Mouse (Mus musculus) lung, embryonic 14.5 days (tissue): ENCODE results near the gene Rpl13a. TPM values are rescaled to one million over a fixed set of nuclear protein-coding genes. Genes with fewer than 3 reads are reported as not detected.
A peak's percentile ranks its signal among the peaks of the same experiment; 100 is the strongest.
"Not testable (repeated sequence)": the region's sequence is repeated elsewhere in the genome, so short reads cannot be mapped to it uniquely, and the experiment has no call there.

Source experiments
- ATAC-seq: fragments of 200-750 bp; cut with Nextera tagmentation; 2 replicates; pipeline ENCODE4 v1.8.0; 2017; ENCODE audit warnings: mild to moderate bottlenecking, moderate TSS enrichment, moderate library complexity; ENCODE audit not compliant: insufficient read depth
- DNase-seq: peaks from one replicate; pipeline ENCODE4 v3.0.0-alpha.2; 2015
- H3K27ac ChIP-seq: fragments of 300-500 bp; sonication (generic); 2 replicates; pipeline ENCODE4 v1.5.1; 2014; ENCODE audit warnings: low read depth, mild to moderate bottlenecking, moderate library complexity
- H3K27me3 ChIP-seq: fragments of 300-500 bp; sonication (generic); 2 replicates; pipeline ENCODE4 v1.6.1; 2014; ENCODE audit warnings: low read length, control low read depth; ENCODE audit not compliant: insufficient read depth
- H3K36me3 ChIP-seq: fragments of 300-500 bp; sonication (generic); 2 replicates; pipeline ENCODE4 v1.6.1; 2014; ENCODE audit warnings: control low read depth; ENCODE audit not compliant: insufficient read depth
- H3K4me1 ChIP-seq: fragments of 300-500 bp; sonication (generic); 2 replicates; pipeline ENCODE4 v1.6.1; 2014; ENCODE audit warnings: antibody characterized with exemption, control low read depth; ENCODE audit not compliant: insufficient read depth
- H3K4me2 ChIP-seq: fragments of 300-500 bp; sonication (generic); 2 replicates; pipeline ENCODE4 v1.6.1; 2014; ENCODE audit warnings: mild to moderate bottlenecking
- H3K4me3 ChIP-seq: fragments of 300-500 bp; sonication (generic); 2 replicates; pipeline ENCODE4 v1.5.1; 2014; ENCODE audit warnings: low read depth, low read length
- H3K9ac ChIP-seq: fragments of 300-500 bp; sonication (generic); 2 replicates; pipeline ENCODE4 v1.6.1; 2014
- H3K9me3 ChIP-seq: fragments of 300-500 bp; sonication (generic); 2 replicates; pipeline ENCODE4 v1.6.1; 2016; ENCODE audit warnings: low read depth, low read length, control low read depth
- CTCF ChIP-seq: IDR thresholded peaks from 2 replicates; pipeline ENCODE4 v1.5.1; 2016; ENCODE audit warnings: antibody characterized with exemption, low read depth
- WGBS: fragments of 180-500 bp; shearing (Covaris S2); extraction: QIAGEN DNeasy Blood & Tissue Kit; methylation state at CpG from one replicate; pipeline ENCODE4 v1.1.7; 2014; 5-methylcytosine and 5-hydroxymethylcytosine counted together
- polyA plus RNA-seq: library from polyadenylated mRNA; unstranded; fragments of >200 nt; fragmentation: Nextera tagmentation; extraction: Ambion mirVana; gene quantifications from 2 replicates; pipeline ENCODE4 v1.2.1, GENCODE M21; 2014

Gene Rpl13a
- polyA plus RNA-seq, 1 experiment from 2014 or later: 1,527 TPM

DNA sequence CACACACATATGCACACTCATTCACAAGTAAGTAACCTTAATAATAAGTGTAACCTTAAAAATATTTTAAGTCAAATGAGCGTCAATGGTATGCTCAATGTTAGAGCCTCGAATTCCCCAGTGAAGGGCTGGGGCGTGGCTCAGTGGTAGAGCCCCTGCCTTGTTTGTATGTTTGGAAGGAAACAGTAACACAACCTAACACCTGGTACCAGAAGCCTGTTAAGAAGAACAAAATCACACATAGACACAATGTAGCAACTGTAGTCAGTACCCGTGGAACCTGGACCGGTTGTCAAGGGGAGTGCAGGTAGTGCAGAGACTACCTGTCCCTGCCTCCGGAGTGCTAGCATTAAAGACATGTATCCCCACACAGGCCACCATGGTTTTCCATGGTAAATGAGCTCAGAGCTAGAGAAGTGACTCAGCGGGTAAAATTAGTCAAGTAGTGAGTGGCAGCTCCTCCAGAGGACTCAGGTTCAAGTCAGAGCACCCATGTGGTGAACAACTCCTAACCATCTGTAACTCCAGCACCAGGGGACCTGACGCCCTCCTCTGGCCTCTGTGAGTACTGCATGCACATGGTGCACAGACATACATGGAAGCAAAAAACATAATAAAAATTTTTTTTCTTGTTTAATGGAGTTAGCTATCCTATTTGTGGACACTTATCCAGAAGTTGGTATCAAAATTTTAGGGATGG, 29.9 kb downstream of the Rpl13a start:
- no peak overlapping the region for H3K4me2 ChIP-seq
- ATAC-seq (no peak), DNase-seq (no peak)
- no peak overlapping the region for H3K27ac ChIP-seq
- peak; percentile 37 for TF ChIP-seq CTCF
- WGBS: 84% methylated on average over 8 of the region's 8 CpGs
- peaks cover 5% of the 10 kb centered on the region; the same call in 1 of the 2 replicates for H3K36me3 ChIP-seq
- H3K9ac ChIP-seq: no peak overlapping the region
- no peaks in the 10 kb centered on the region for H3K9me3 ChIP-seq
- no peaks in the 10 kb centered on the region for H3K4me1 ChIP-seq
- H3K27me3 ChIP-seq: no peaks in the 10 kb centered on the region
- H3K4me3 ChIP-seq: no peak overlapping the region

DNA sequence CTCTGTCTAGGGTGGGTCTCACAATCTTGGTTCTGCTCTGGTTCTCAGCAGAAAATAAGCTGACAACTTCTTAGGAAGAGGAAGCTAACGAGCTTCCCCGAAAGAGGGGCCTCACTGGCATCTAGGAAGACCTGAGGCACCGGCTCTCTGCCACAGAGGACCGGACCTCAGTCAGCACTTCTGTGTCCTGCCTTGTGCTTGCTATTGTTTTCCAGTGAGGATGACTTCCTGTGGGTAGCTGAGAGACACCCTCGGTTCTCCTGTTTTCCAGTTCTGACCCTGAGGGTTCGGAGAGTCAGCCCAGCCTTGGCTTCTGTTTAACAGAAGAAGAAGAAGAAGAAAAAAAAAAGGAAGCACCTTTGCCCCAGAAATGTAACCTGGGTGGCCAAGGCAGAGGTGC, 31.1 kb downstream of the Rpl13a start:
- Histone ChIP-seq H3K4me2 (no peak overlapping the region), H3K4me1 (peaks cover 4% of the 10 kb centered on the region; the same call in 1 of the 2 replicates), H3K36me3 (peaks cover 5% of the 10 kb centered on the region; the same call in 1 of the 2 replicates), H3K9me3 (no peaks in the 10 kb centered on the region), H3K9ac (no peak overlapping the region), H3K27me3 (no peaks in the 10 kb centered on the region), H3K27ac (no peak overlapping the region), H3K4me3 (no peak overlapping the region)
- 54% methylated on average over 6 of the region's 6 CpGs for WGBS
- ATAC-seq: no peak
- TF ChIP-seq CTCF: no peak
- no peak for DNase-seq

DNA sequence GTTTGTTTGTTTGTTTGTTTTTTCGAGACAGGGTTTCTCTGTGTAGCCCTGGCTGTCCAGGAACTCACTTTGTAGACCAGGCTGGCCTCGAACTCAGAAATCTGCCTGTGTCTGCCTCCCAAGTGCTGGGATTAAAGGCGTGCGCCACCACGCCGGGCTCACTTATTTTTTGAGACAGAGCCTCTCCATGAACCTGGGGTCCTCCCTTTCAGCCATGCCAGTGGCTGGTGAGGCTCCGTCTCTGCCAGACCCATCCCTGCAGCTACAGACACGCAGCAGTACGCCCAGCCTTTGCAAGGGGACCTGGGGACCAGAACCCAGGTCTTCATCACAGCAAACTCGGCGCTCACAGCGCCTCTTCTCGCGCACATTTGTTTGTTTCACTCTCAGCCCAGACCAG, 32.6 kb downstream of the Rpl13a start:
- not testable (repeated sequence) for H3K9me3 ChIP-seq, DNase-seq, H3K27me3 ChIP-seq, H3K4me2 ChIP-seq, ATAC-seq, H3K9ac ChIP-seq, H3K36me3 ChIP-seq, H3K4me1 ChIP-seq, H3K4me3 ChIP-seq, H3K27ac ChIP-seq
- WGBS: 93% methylated on average over 14 of the region's 14 CpGs

DNA sequence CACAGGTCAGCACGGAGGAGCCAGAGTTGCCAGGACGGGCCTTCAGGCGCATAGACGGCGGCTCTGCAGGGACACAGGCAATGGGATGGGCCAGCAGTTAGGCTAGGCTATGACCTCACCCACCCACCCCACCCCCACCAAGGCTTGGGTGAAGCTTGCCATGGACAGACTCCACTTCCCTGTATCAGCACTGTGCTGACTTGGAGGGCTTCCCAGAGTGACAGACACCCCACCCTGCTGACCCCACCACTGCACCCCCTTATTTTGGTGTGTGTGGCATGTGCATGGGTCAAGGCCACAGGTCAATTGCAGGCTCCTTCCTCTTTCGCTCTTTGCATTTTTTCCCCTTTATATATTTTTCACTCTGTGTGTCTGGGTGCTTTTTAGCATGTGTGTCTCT, 33.2 kb downstream of the Rpl13a start:
- Histone ChIP-seq H3K9ac (no peak overlapping the region), H3K36me3 (peaks cover 5% of the 10 kb centered on the region; the same call in 1 of the 2 replicates), H3K4me2 (no peak overlapping the region), H3K27ac (no peak overlapping the region), H3K4me3 (no peak overlapping the region), H3K27me3 (no peaks in the 10 kb centered on the region), H3K4me1 (peaks cover 7% of the 10 kb centered on the region; the same call in 1 of the 2 replicates), H3K9me3 (no peaks in the 10 kb centered on the region)
- no peak for TF ChIP-seq CTCF
- 81% methylated on average over 6 of the region's 6 CpGs for WGBS
- ATAC-seq: no peak
- DNase-seq: no peak

GRCm38 (mm10) chr7:45094121-45094520, 34.4 kb downstream of the Rpl13a start:
- 0 out of 2 replicates have a peak overlapping the region, but pooled peaks have one; percentile 3 for H3K27ac ChIP-seq
- H3K9ac ChIP-seq: no peak overlapping the region
- H3K4me2 ChIP-seq: no peak overlapping the region
- peaks cover 10% of the 10 kb centered on the region; the same call in 1 of the 2 replicates for H3K4me1 ChIP-seq
- no peak for TF ChIP-seq CTCF
- ATAC-seq (no peak), DNase-seq (no peak)
- H3K9me3 ChIP-seq: no peaks in the 10 kb centered on the region
- no peak overlapping the region for H3K4me3 ChIP-seq
- peaks cover 5% of the 10 kb centered on the region; the same call in 1 of the 2 replicates for H3K36me3 ChIP-seq
- no peaks in the 10 kb centered on the region for H3K27me3 ChIP-seq
- WGBS: 28% methylated on average over 7 of the region's 7 CpGs

DNA sequence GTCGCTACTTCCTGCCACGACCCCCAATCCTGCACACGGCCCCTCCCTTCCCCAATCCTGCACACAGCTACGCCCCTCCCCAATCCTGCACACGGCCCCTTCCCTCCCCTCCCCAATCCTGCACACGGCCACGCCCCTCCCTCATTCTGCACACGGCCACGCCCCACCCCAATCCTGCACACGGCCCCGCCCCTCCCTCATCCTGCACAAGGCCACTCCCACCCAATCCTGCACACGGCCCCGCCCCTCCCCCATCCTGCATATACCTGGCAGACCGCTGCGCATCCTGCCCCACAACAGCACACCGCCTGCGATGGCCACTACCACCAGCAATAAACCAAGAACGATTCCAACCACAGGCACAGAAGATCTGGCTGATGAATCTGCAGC, 35.0 kb downstream of the Rpl13a start:
- no peak for TF ChIP-seq CTCF
- H3K36me3 ChIP-seq: peaks cover 10% of the 10 kb centered on the region
- H3K4me1 ChIP-seq: peaks cover 10% of the 10 kb centered on the region; the same call in 1 of the 2 replicates
- 37% methylated on average over 18 of the region's 18 CpGs for WGBS
- peak overlapping the region; percentile 91; the same call in 1 of the 2 replicates for H3K27ac ChIP-seq
- no peak for DNase-seq
- H3K4me3 ChIP-seq: no peak overlapping the region
- no peak for ATAC-seq
- H3K9me3 ChIP-seq: no peaks in the 10 kb centered on the region
- H3K9ac ChIP-seq: no peak overlapping the region
- no peaks in the 10 kb centered on the region for H3K27me3 ChIP-seq
- H3K4me2 ChIP-seq: no peak overlapping the region

DNA sequence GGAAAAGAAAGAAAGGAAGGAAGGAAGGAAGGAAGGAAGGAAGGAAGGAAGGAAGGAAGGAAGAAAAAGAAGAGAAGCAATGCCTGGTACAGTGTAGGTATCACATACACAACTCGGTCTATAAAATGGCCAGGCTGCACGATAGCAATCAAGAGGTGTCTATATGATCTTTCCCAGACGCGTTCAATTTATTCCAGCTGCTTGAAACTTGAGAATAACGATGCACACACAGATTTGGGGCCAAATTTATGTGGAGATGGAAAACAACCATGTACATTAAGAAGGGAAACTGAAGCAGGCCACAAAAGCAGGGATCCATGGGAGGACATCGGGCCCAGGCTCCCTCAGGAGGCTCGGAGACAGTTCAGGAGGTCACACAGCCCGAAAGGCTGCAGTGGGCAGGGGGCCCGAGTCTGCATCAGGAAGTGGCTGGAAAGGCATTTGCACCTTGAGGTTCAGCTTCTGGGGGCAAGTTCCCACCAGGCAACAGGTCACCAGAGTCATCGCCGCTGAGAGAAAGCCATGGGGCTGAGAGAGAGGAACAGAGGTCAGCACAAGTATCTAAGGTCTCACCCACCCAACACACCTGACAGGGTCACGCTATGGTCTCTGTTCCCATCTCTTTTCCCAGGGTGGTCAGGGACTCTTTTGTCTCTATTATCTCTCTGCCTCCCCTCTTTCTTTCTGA, 35.6 kb downstream of the Rpl13a start:
- Histone ChIP-seq H3K4me1 (peaks cover 10% of the 10 kb centered on the region; the same call in 1 of the 2 replicates), H3K9me3 (no peaks in the 10 kb centered on the region), H3K9ac (no peak overlapping the region), H3K36me3 (peaks cover 15% of the 10 kb centered on the region), H3K27me3 (no peaks in the 10 kb centered on the region), H3K4me3 (no peak overlapping the region), H3K4me2 (peak overlapping the region; percentile 18; the same call in 1 of the 2 replicates), H3K27ac (peak overlapping the region; percentile 91)
- DNase-seq: peak; percentile 54
- 48% methylated on average over 12 of the region's 12 CpGs for WGBS
- no peak for TF ChIP-seq CTCF
- no peak for ATAC-seq
